Mouse (Mus musculus) G1E (cell line): ENCODE measurements around the gene Anp32b.

Experiments used
- CTCF ChIP-seq: IDR thresholded peaks from 2 replicates; pipeline ENCODE4 v1.5.1; 2012; ENCODE audit warnings: low read depth, low read length, inconsistent platforms, mixed read lengths
- GATA1 ChIP-seq: IDR thresholded peaks from 2 replicates; pipeline ENCODE4 v1.6.1; 2012; ENCODE audit warnings: borderline replicate concordance, low read length, inconsistent platforms, mixed read lengths
- POLR2AphosphoS5 ChIP-seq: IDR thresholded peaks from 2 replicates; pipeline ENCODE4 v1.6.1; 2012; ENCODE audit warnings: low read depth, low read length, inconsistent platforms; ENCODE audit not compliant: insufficient replicate concordance
- TAL1 ChIP-seq: conservative IDR thresholded peaks from 2 replicates; pipeline ENCODE4 v1.6.1; 2012; ENCODE audit warnings: low read depth, low read length, inconsistent platforms, mixed read lengths

GRCm38 (mm10) chr4:46450020-46450518 lies 633 bp upstream of the Anp32b start:
- no peak for TF ChIP-seq CTCF
- no peak for TF ChIP-seq TAL1
- no peak for TF ChIP-seq GATA1
- TF ChIP-seq POLR2AphosphoS5: no peak
